Mouse (Mus musculus) CH12.LX (cell line): ENCODE measurements around the gene Cbx4. TPM values are rescaled to one million over a fixed set of nuclear protein-coding genes. Genes with fewer than 3 reads are reported as not detected.

Experiments used
- DNase-seq: peaks from one replicate; pipeline ENCODE4 v3.0.0-alpha.2; 2013; ENCODE audit errors: extremely low read depth
- H3K27ac ChIP-seq: 2 replicates; pipeline ENCODE4 v1.5.1; 2012; ENCODE audit warnings: low read depth, mild to moderate bottlenecking, control low read depth, moderate library complexity; ENCODE audit not compliant: insufficient read depth
- H3K27me3 ChIP-seq: replicated peaks from 2 replicates; pipeline ENCODE3; 2012; ENCODE audit warnings: inconsistent platforms
- H3K36me3 ChIP-seq, 2 experiments: replicated peaks in 1 of 2; 2 replicates each; pipeline versions ENCODE3 to v1.6.1; 2012; ENCODE audit warnings: inconsistent platforms in 1 of 2, low read length in 1 of 2, mild to moderate bottlenecking in 1 of 2, mixed read lengths in 1 of 2, moderate library complexity in 1 of 2; ENCODE audit not compliant: control insufficient read depth in 1 of 2, insufficient read depth in 1 of 2
- H3K4me1 ChIP-seq, 2 experiments: 2 replicates each; pipeline ENCODE4 v1.6.1; 2012; ENCODE audit warnings: inconsistent platforms in 1 of 2, moderate library complexity in 1 of 2; ENCODE audit not compliant: insufficient read depth in 2 of 2, control insufficient read depth in 1 of 2
- H3K4me2 ChIP-seq: 2 replicates; pipeline ENCODE4 v1.6.1; 2012; ENCODE audit warnings: low read depth, mild to moderate bottlenecking, control low read depth; ENCODE audit not compliant: poor library complexity, insufficient read depth, severe bottlenecking
- H3K4me3 ChIP-seq, 3 experiments: fragments of 150-350 bp in 1 of 3; sonication (generic) in 1 of 3; replicated peaks in 1 of 3; 2 replicates each; pipeline versions ENCODE3 to v1.5.1; 2011 to 2012; ENCODE audit warnings: low read depth in 2 of 3, low read length in 2 of 3, mild to moderate bottlenecking in 2 of 3, moderate library complexity in 2 of 3, control low read depth in 1 of 3, improper control_type of control experiment in 1 of 3, inconsistent platforms in 1 of 3, mixed read lengths in 1 of 3; ENCODE audit not compliant: poor library complexity in 1 of 3
- H3K79me2 ChIP-seq: replicated peaks from 2 replicates; pipeline ENCODE4 v1.6.1; 2012; ENCODE audit warnings: mild to moderate bottlenecking, moderate library complexity; ENCODE audit not compliant: control insufficient read depth, poor library complexity, insufficient read depth, severe bottlenecking; ENCODE audit errors: extremely low read depth
- H3K9ac ChIP-seq: 2 replicates; pipeline ENCODE4 v1.6.1; 2012; ENCODE audit warnings: low read depth, mild to moderate bottlenecking, control low read depth, moderate library complexity; ENCODE audit not compliant: insufficient read depth
- H3K9me3 ChIP-seq: replicated peaks from 2 replicates; pipeline ENCODE3; 2012; ENCODE audit warnings: low read length, inconsistent platforms, mixed read lengths
- BHLHE40 ChIP-seq: IDR thresholded peaks from 2 replicates; pipeline ENCODE4 v1.6.1; 2011; ENCODE audit warnings: mild to moderate bottlenecking, low read depth, low read length, improper control_type of control experiment
- CHD1 ChIP-seq: IDR thresholded peaks from 2 replicates; pipeline ENCODE4 v1.6.1; 2012; ENCODE audit warnings: low read depth, low read length, improper control_type of control experiment, inconsistent platforms
- CHD2 ChIP-seq: IDR thresholded peaks from 2 replicates; pipeline ENCODE4 v1.6.1; 2011; ENCODE audit warnings: low read length, improper control_type of control experiment
- CTCF ChIP-seq, 2 experiments: IDR thresholded peaks in 1 of 2; conservative IDR thresholded peaks in 1 of 2; 2 replicates each; pipeline ENCODE4 v1.5.1; 2011 to 2012; ENCODE audit warnings: low read depth in 2 of 2, low read length in 2 of 2, improper control_type of control experiment in 1 of 2, inconsistent platforms in 1 of 2, mild to moderate bottlenecking in 1 of 2, moderate library complexity in 1 of 2
- E2F4 ChIP-seq: IDR thresholded peaks from 2 replicates; pipeline ENCODE4 v1.6.1; 2011; ENCODE audit warnings: low read depth, low read length, improper control_type of control experiment; ENCODE audit not compliant: insufficient replicate concordance
- ELF1 ChIP-seq: IDR thresholded peaks from 2 replicates; pipeline ENCODE4 v1.6.1; 2014; ENCODE audit warnings: low read depth, mild to moderate bottlenecking, inconsistent platforms, low read length, improper control_type of control experiment
- ETS1 ChIP-seq: conservative IDR thresholded peaks from 2 replicates; pipeline ENCODE4 v1.6.1; 2012; ENCODE audit warnings: low read depth, mild to moderate bottlenecking, inconsistent platforms, low read length, improper control_type of control experiment, moderate library complexity
- GABPA ChIP-seq: IDR thresholded peaks from 2 replicates; pipeline ENCODE4 v1.6.1; 2012; ENCODE audit warnings: low read depth, low read length, improper control_type of control experiment, inconsistent platforms; ENCODE audit not compliant: insufficient replicate concordance
- HCFC1 ChIP-seq: IDR thresholded peaks from 2 replicates; pipeline ENCODE4 v1.6.1; 2012; ENCODE audit warnings: low read depth, mild to moderate bottlenecking, inconsistent platforms, low read length, improper control_type of control experiment
- IRF4 ChIP-seq: IDR thresholded peaks from 2 replicates; pipeline ENCODE4 v1.6.1; 2014; ENCODE audit warnings: low read depth, mild to moderate bottlenecking, inconsistent platforms, low read length, improper control_type of control experiment
- JUN ChIP-seq: IDR thresholded peaks from 2 replicates; pipeline ENCODE4 v1.6.1; 2011; ENCODE audit warnings: low read depth, mild to moderate bottlenecking, low read length, improper control_type of control experiment, moderate library complexity; ENCODE audit not compliant: insufficient read depth
- JUND ChIP-seq: conservative IDR thresholded peaks from 2 replicates; pipeline ENCODE4 v1.6.1; 2011; ENCODE audit warnings: low read depth, low read length, improper control_type of control experiment
- KAT2A ChIP-seq: IDR thresholded peaks from 2 replicates; pipeline ENCODE4 v1.6.1; 2012; ENCODE audit warnings: low read length, improper control_type of control experiment, inconsistent platforms; ENCODE audit not compliant: insufficient replicate concordance
- MAFK ChIP-seq: IDR thresholded peaks from 2 replicates; pipeline ENCODE4 v1.6.1; 2011; ENCODE audit warnings: low read length, improper control_type of control experiment; ENCODE audit not compliant: insufficient replicate concordance
- MAX ChIP-seq: IDR thresholded peaks from 2 replicates; pipeline ENCODE4 v1.6.1; 2011; ENCODE audit warnings: low read length, improper control_type of control experiment
- MAZ ChIP-seq: IDR thresholded peaks from 2 replicates; pipeline ENCODE4 v1.6.1; 2012; ENCODE audit warnings: low read depth, mild to moderate bottlenecking, inconsistent platforms, low read length, improper control_type of control experiment, moderate library complexity
- MEF2A ChIP-seq: IDR thresholded peaks from 2 replicates; pipeline ENCODE4 v1.6.1; 2014; ENCODE audit warnings: low read depth, mild to moderate bottlenecking, inconsistent platforms, low read length, improper control_type of control experiment, borderline replicate concordance
- MXI1 ChIP-seq: IDR thresholded peaks from 2 replicates; pipeline ENCODE4 v1.6.1; 2011; ENCODE audit warnings: mild to moderate bottlenecking, low read depth, low read length, improper control_type of control experiment
- MYC ChIP-seq: IDR thresholded peaks from 2 replicates; pipeline ENCODE4 v1.6.1; 2011; ENCODE audit warnings: low read depth, mild to moderate bottlenecking, improper control_type of control experiment, low read length
- NELFE ChIP-seq: IDR thresholded peaks from 2 replicates; pipeline ENCODE4 v1.6.1; 2011; ENCODE audit warnings: low read depth, low read length, improper control_type of control experiment
- NRF1 ChIP-seq: IDR thresholded peaks from 2 replicates; pipeline ENCODE4 v1.6.1; 2014; ENCODE audit warnings: low read depth, mild to moderate bottlenecking, inconsistent platforms, low read length, improper control_type of control experiment, moderate library complexity
- PAX5 ChIP-seq: IDR thresholded peaks from 2 replicates; pipeline ENCODE4 v1.6.1; 2012; ENCODE audit warnings: low read length, inconsistent platforms, mixed read lengths
- POLR2A ChIP-seq: IDR thresholded peaks from 2 replicates; pipeline ENCODE4 v1.6.1; 2011; ENCODE audit warnings: low read depth, mild to moderate bottlenecking, improper control_type of control experiment, low read length
- POLR2AphosphoS2 ChIP-seq: IDR thresholded peaks from 2 replicates; pipeline ENCODE4 v1.6.1; 2011; ENCODE audit warnings: low read depth, low read length, improper control_type of control experiment
- RAD21 ChIP-seq: IDR thresholded peaks from 2 replicates; pipeline ENCODE4 v1.6.1; 2011; ENCODE audit warnings: low read depth, mild to moderate bottlenecking, low read length, improper control_type of control experiment, moderate library complexity
- RCOR1 ChIP-seq: conservative IDR thresholded peaks from 2 replicates; pipeline ENCODE4 v1.6.1; 2012; ENCODE audit warnings: low read depth, mild to moderate bottlenecking, inconsistent platforms, low read length, improper control_type of control experiment
- SIN3A ChIP-seq: IDR thresholded peaks from 2 replicates; pipeline ENCODE4 v1.6.1; 2012; ENCODE audit warnings: low read length, improper control_type of control experiment, inconsistent platforms
- SMC3 ChIP-seq: IDR thresholded peaks from 2 replicates; pipeline ENCODE4 v1.6.1; 2011; ENCODE audit warnings: low read depth, low read length, improper control_type of control experiment
- TCF12 ChIP-seq: IDR thresholded peaks from 2 replicates; pipeline ENCODE4 v1.6.1; 2014; ENCODE audit warnings: low read depth, mild to moderate bottlenecking, inconsistent platforms, low read length, improper control_type of control experiment
- UBTF ChIP-seq: IDR thresholded peaks from 2 replicates; pipeline ENCODE4 v1.6.1; 2012; ENCODE audit warnings: low read depth, mild to moderate bottlenecking, inconsistent platforms, low read length, improper control_type of control experiment, moderate library complexity
- USF1 ChIP-seq: IDR thresholded peaks from 2 replicates; pipeline ENCODE4 v1.6.1; 2014; ENCODE audit warnings: low read depth, mild to moderate bottlenecking, inconsistent platforms, low read length, improper control_type of control experiment
- ZC3H11A ChIP-seq: IDR thresholded peaks from 2 replicates; pipeline ENCODE4 v1.6.1; 2012; ENCODE audit warnings: low read depth, mild to moderate bottlenecking, inconsistent platforms, low read length, improper control_type of control experiment
- ZKSCAN1 ChIP-seq: IDR thresholded peaks from 2 replicates; pipeline ENCODE4 v1.6.1; 2012; ENCODE audit warnings: low read depth, inconsistent platforms, low read length, improper control_type of control experiment, borderline replicate concordance
- ZMIZ1 ChIP-seq: IDR thresholded peaks from 2 replicates; pipeline ENCODE4 v1.6.1; 2012; ENCODE audit warnings: low read depth, mild to moderate bottlenecking, inconsistent platforms, low read length, improper control_type of control experiment
- ZNF384 ChIP-seq: IDR thresholded peaks from 2 replicates; pipeline ENCODE4 v1.6.1; 2012; ENCODE audit warnings: low read depth, low read length, improper control_type of control experiment, inconsistent platforms
- dilution Hi-C: fragments of 300-500 bp; cut with MboI; formaldehyde crosslinking; loops from 2 replicates; pipeline ENCODE4 v1.14.3; 2020; ENCODE audit warnings: low sequenced_read_pairs; ENCODE audit not compliant: extremely low pct_unique_long_range_greater_than_20kb, extremely low pct_ligation_motif_present
- in situ Hi-C: fragments of 300-500 bp; cut with MboI; formaldehyde crosslinking; loops from 3 replicates; pipeline ENCODE4 v1.14.3; 2019; ENCODE audit warnings: low sequenced_read_pairs, low pct_ligation_motif_present, low pct_unique_long_range_greater_than_20kb, mixed read lengths
- polyA plus RNA-seq: library from polyadenylated mRNA; unstranded; fragments of >175 nt; gene quantifications from 2 replicates; pipeline ENCODE4 v1.2.1, GENCODE M21; 2012; ENCODE audit warnings: low read depth; ENCODE audit not compliant: insufficient read length
- total RNA-seq, 2 experiments: library from RNA; depleted of rRNA; stranded (reverse); fragments of 300-350 nt in 1 of 2; fragments of >200 nt in 1 of 2; gene quantifications; 2 replicates each; pipeline ENCODE4 v1.2.3; 2012 to 2014

Gene Cbx4
- total and polyA plus RNA-seq, 3 experiments, result 15.0 to 40.4 (median 26.0) TPM

DNA sequence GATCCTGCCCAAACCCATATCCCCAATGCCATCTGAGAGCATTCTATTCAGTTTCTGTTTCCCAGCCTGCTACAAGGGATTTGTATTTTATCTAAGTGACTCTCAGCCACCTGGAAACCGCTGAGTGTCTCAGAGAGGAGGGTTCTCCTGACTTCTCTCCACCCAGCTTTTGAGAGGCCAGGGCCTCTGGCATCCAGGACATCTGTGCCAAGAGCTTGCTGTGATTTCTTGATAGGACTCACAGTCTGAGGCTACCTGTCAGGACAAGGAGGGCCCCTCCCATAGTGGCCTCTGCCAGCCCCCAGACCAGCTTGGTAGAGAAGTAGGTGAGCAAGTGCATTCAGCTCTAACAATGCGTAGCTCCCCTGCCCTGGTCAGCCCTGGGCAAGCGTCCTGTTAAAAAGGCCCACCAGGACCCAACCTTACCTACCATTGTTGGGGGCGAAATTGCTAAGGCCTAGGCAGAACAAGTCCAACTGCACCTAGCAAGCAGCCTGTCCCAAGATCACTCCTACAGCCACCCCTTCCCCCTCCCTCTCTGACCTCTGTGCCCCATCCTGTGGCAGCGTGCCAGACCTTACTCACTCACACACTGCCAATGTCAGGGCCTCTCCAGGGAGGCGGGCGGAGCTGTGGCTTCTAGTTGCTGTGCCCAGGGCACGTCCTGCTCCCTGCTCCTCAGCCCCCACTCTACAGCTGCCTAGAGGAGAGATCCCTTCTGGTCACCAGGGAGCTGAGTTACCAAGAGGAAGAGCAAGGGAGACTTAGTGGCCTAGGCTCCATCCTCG lies 41.9 kb upstream of the Cbx4 start (continued):
- TF ChIP-seq ZC3H11A (no peak), ELF1 (no peak), MAZ (peak; percentile 86), IRF4 (peak; percentile 58; the same call in 1 of the 2 replicates), E2F4 (no peak), GABPA (no peak), MYC (peak; percentile 31; the same call in 1 of the 2 replicates), UBTF (0 out of 2 replicates have a peak, but pooled peaks have one; percentile 11)

GRCm38 (mm10) chr11:119127147-119127546 lies 41.1 kb upstream of the Cbx4 start:
- Histone ChIP-seq H3K79me2 (no peaks in the 10 kb centered on the region), H3K9me3 (peaks cover 8% of the 10 kb centered on the region), H3K9ac (no peak overlapping the region), H3K4me2 (no peak overlapping the region; the same call in 1 of the 2 replicates), H3K27ac (peak overlapping the region; percentile 87), H3K27me3 (no peaks in the 10 kb centered on the region), H3K36me3 (no peaks in the 10 kb centered on the region), H3K4me1 (peaks cover 71 to 98% of the 10 kb centered on the region in 2 experiments), H3K4me3 (peak overlapping the region in 1 of 3 experiments; percentile 20)
- no peak for DNase-seq
- dilution Hi-C loops (no loop called here), in situ Hi-C loops (loop anchor here (5.0 kb wide), 1 partner anchor 35 kb away; no protein-coding TSS in a partner anchor)
- TF ChIP-seq GABPA (no peak), E2F4 (no peak), MAFK (no peak), NRF1 (no peak), ELF1 (peak; percentile 41; the same call in 1 of the 2 replicates), POLR2A (peak; percentile 42), MEF2A (no peak; the same call in 1 of the 2 replicates), PAX5 (no peak), CHD2 (no peak), POLR2AphosphoS2 (no peak), MYC (no peak), SIN3A (no peak), ETS1 (no peak), CHD1 (no peak), MAX (no peak), JUND (no peak), TCF12 (peak; percentile 54), RAD21 (no peak), UBTF (0 out of 2 replicates have a peak, but pooled peaks have one; percentile 83), SMC3 (no peak), BHLHE40 (peak; percentile 56; the same call in 1 of the 2 replicates), MXI1 (no peak; the same call in 1 of the 2 replicates), KAT2A (no peak), RCOR1 (no peak), ZC3H11A (no peak), HCFC1 (no peak), JUN (no peak), ZKSCAN1 (no peak), ZNF384 (no peak), ZMIZ1 (no peak), CTCF (conservative IDR thresholded peaks at IDR 0.05 in 1 of 2, IDR thresholded peaks at IDR 0.05 in 1 of 2; ENCODE audit: low read depth in 2 of 2, low read length in 2 of 2) (no peak), USF1 (no peak), NELFE (peak; percentile 5; the same call in 1 of the 2 replicates)
